Mouse (Mus musculus) embryonic facial prominence, embryonic 13.5 days (tissue): ENCODE measurements around the gene 4930522H14Rik. TPM values are rescaled to one million over a fixed set of nuclear protein-coding genes. Genes with fewer than 3 reads are reported as not detected.

Experiments
- ATAC-seq: fragments of 200-750 bp; cut with Nextera tagmentation; 2 replicates; pipeline ENCODE4 v1.8.0; 2017; ENCODE audit warnings: low read depth; ENCODE audit not compliant: insufficient number of reproducible peaks, insufficient read depth, low FRiP score, low TSS enrichment
- H3K27ac ChIP-seq: fragments of 300-500 bp; sonication (generic); 2 replicates; pipeline ENCODE4 v1.5.1; 2015; ENCODE audit warnings: moderate library complexity, mild to moderate bottlenecking, inconsistent platforms
- H3K27me3 ChIP-seq: fragments of 300-500 bp; sonication (generic); 2 replicates; pipeline ENCODE4 v1.6.1; 2015; ENCODE audit warnings: mild to moderate bottlenecking, inconsistent platforms
- H3K36me3 ChIP-seq: fragments of 300-500 bp; sonication (generic); 2 replicates; pipeline ENCODE4 v1.6.1; 2015; ENCODE audit warnings: mild to moderate bottlenecking, inconsistent platforms
- H3K4me1 ChIP-seq: fragments of 300-500 bp; sonication (generic); 2 replicates; pipeline ENCODE4 v1.6.1; 2015; ENCODE audit warnings: inconsistent platforms
- H3K4me2 ChIP-seq: fragments of 300-500 bp; sonication (generic); 2 replicates; pipeline ENCODE4 v1.6.1; 2015; ENCODE audit warnings: moderate library complexity, mild to moderate bottlenecking, inconsistent platforms
- H3K4me3 ChIP-seq: fragments of 300-500 bp; sonication (generic); 2 replicates; pipeline ENCODE4 v1.5.1; 2015; ENCODE audit warnings: mild to moderate bottlenecking, inconsistent platforms
- H3K9ac ChIP-seq: fragments of 300-500 bp; sonication (generic); 2 replicates; pipeline ENCODE4 v1.6.1; 2015; ENCODE audit warnings: mild to moderate bottlenecking, inconsistent platforms
- H3K9me3 ChIP-seq: fragments of 300-500 bp; sonication (generic); 2 replicates; pipeline ENCODE4 v1.6.1; 2016; ENCODE audit warnings: inconsistent platforms
- WGBS: fragments of 180-500 bp; shearing (Covaris S2); methylation state at CpG from one replicate; pipeline ENCODE4 v1.1.7; 2015; ENCODE audit warnings: mixed read lengths; 5-methylcytosine and 5-hydroxymethylcytosine counted together
- polyA plus RNA-seq: library from polyadenylated mRNA; unstranded; fragments of >200 nt; fragmentation: Nextera tagmentation; extraction: Ambion mirVana; gene quantifications from 2 replicates; pipeline ENCODE4 v1.2.1, GENCODE M21; 2015

The 4930522H14Rik gene
- polyA plus RNA-seq, 1 experiment from 2014 or later = not detected

GRCm38 (mm10) chr4:109530245-109530816 lies 766 bp downstream of the 4930522H14Rik start:
- H3K9me3 ChIP-seq = no peaks in the 10 kb centered on the region
- 51% methylated on average over 15 of the region's 15 CpGs for WGBS
- H3K36me3 ChIP-seq = no peaks in the 10 kb centered on the region
- no peak for ATAC-seq
- no peaks in the 10 kb centered on the region for H3K4me1 ChIP-seq
- H3K4me2 ChIP-seq = no peak overlapping the region
- no peak overlapping the region for H3K9ac ChIP-seq
- H3K27me3 ChIP-seq = no peaks in the 10 kb centered on the region
- H3K4me3 ChIP-seq = no peak overlapping the region
- H3K27ac ChIP-seq = no peak overlapping the region

GRCm38 (mm10) chr4:109504885-109505284 lies 26.2 kb downstream of the 4930522H14Rik start:
- Histone ChIP-seq H3K27ac (no peak overlapping the region), H3K27me3 (no peaks in the 10 kb centered on the region), H3K4me3 (no peak overlapping the region), H3K36me3 (no peaks in the 10 kb centered on the region), H3K4me1 (no peaks in the 10 kb centered on the region), H3K9me3 (no peaks in the 10 kb centered on the region), H3K4me2 (no peak overlapping the region), H3K9ac (no peak overlapping the region)
- no peak for ATAC-seq
- 6% methylated on average over 5 of the region's 5 CpGs for WGBS

- ATAC-seq = no peak
- Histone ChIP-seq H3K4me1 (no peaks in the 10 kb centered on the region), H3K27me3 (no peaks in the 10 kb centered on the region), H3K4me3 (no peak overlapping the region), H3K36me3 (no peaks in the 10 kb centered on the region), H3K4me2 (no peak overlapping the region), H3K27ac (no peak overlapping the region), H3K9me3 (no peaks in the 10 kb centered on the region), H3K9ac (no peak overlapping the region)
- 35% methylated on average over 11 of the region's 11 CpGs for WGBS
These were observed 32.6 kb downstream of the 4930522H14Rik start for GRCm38 (mm10) chr4:109498476-109498875.

GRCm38 (mm10) chr4:109493581-109493980 lies 37.5 kb downstream of the 4930522H14Rik start:
- Histone ChIP-seq H3K4me3 (no peak overlapping the region), H3K27ac (no peak overlapping the region), H3K9ac (no peak overlapping the region), H3K4me1 (no peaks in the 10 kb centered on the region), H3K27me3 (no peaks in the 10 kb centered on the region), H3K4me2 (no peak overlapping the region), H3K9me3 (no peaks in the 10 kb centered on the region), H3K36me3 (no peaks in the 10 kb centered on the region)
- ATAC-seq = no peak

GRCm38 (mm10) chr4:109488812-109489211 lies 42.3 kb downstream of the 4930522H14Rik start:
- 80% methylated on average over 1 of the region's 1 CpGs for WGBS

GRCm38 (mm10) chr4:109484621-109485020 lies 46.5 kb downstream of the 4930522H14Rik start, which contains the start of gene Rnf11:
Gene Rnf11, minus strand, starts transcription at chr4:109484728.
- Histone ChIP-seq H3K4me3 (no peak within 1 kb of the TSS), H3K4me1 (no peaks in the 10 kb centered on the region), H3K36me3 (no peaks in the 10 kb centered on the region), H3K4me2 (no peak within 1 kb of the TSS), H3K27ac (no peak within 1 kb of the TSS), H3K27me3 (no peaks in the 10 kb centered on the region), H3K9me3 (no peaks in the 10 kb centered on the region), H3K9ac (no peak within 1 kb of the TSS)
- no peak for ATAC-seq
- 82% methylated on average over 3 of the region's 3 CpGs for WGBS

More at GRCm38 (mm10) chr4:109488812-109489211, 42.3 kb downstream of the 4930522H14Rik start:
- no peaks in the 10 kb centered on the region for H3K27me3 ChIP-seq
- no peaks in the 10 kb centered on the region for H3K9me3 ChIP-seq
- no peak overlapping the region for H3K4me3 ChIP-seq
- H3K27ac ChIP-seq = no peak overlapping the region
- ATAC-seq = no peak
- no peaks in the 10 kb centered on the region for H3K36me3 ChIP-seq
- no peak overlapping the region for H3K9ac ChIP-seq
- H3K4me1 ChIP-seq = no peaks in the 10 kb centered on the region
- H3K4me2 ChIP-seq = no peak overlapping the region

- 95% methylated on average over 1 of the region's 1 CpGs for WGBS
- Histone ChIP-seq H3K4me2 (no peak overlapping the region), H3K9ac (no peak overlapping the region), H3K36me3 (no peaks in the 10 kb centered on the region), H3K4me1 (no peaks in the 10 kb centered on the region), H3K9me3 (no peaks in the 10 kb centered on the region), H3K27me3 (no peaks in the 10 kb centered on the region), H3K4me3 (no peak overlapping the region), H3K27ac (no peak overlapping the region)
- ATAC-seq = no peak
These were observed 48.4 kb downstream of the 4930522H14Rik start for GRCm38 (mm10) chr4:109482701-109483100.

GRCm38 (mm10) chr4:109481424-109481823 lies 49.7 kb downstream of the 4930522H14Rik start:
- Histone ChIP-seq H3K36me3 (no peaks in the 10 kb centered on the region), H3K27me3 (no peaks in the 10 kb centered on the region), H3K9ac (no peak overlapping the region), H3K9me3 (no peaks in the 10 kb centered on the region), H3K4me3 (no peak overlapping the region), H3K4me2 (no peak overlapping the region), H3K27ac (no peak overlapping the region), H3K4me1 (no peaks in the 10 kb centered on the region)
- ATAC-seq = no peak
- 84% methylated on average over 2 of the region's 2 CpGs for whole genome bisulfite sequencing

GRCm38 (mm10) chr4:109477454-109477853 lies 53.6 kb downstream of the 4930522H14Rik start:
- H3K27me3 ChIP-seq = no peaks in the 10 kb centered on the region
- H3K9me3 ChIP-seq = no peaks in the 10 kb centered on the region
- H3K4me1 ChIP-seq = peaks cover 5% of the 10 kb centered on the region
- H3K4me3 ChIP-seq = no peak overlapping the region
- no peak overlapping the region for H3K27ac ChIP-seq
- H3K4me2 ChIP-seq = no peak overlapping the region
- peaks cover 6% of the 10 kb centered on the region for H3K36me3 ChIP-seq
- WGBS = 90% methylated on average over 3 of the region's 3 CpGs
- H3K9ac ChIP-seq = no peak overlapping the region
- no peak for ATAC-seq

- H3K4me3 ChIP-seq = peak overlapping the region; percentile 93
These were observed 54.5 kb downstream of the 4930522H14Rik start for GRCm38 (mm10) chr4:109476554-109477014.

GRCm38 (mm10) chr4:109475577-109476553 lies 55.2 kb downstream of the 4930522H14Rik start:
- Histone ChIP-seq H3K9ac (peak overlapping the region; percentile 97), H3K27me3 (no peaks in the 10 kb centered on the region), H3K4me3 (peak overlapping the region; percentile 93), H3K4me1 (peaks cover 8% of the 10 kb centered on the region), H3K27ac (peak overlapping the region; percentile 95), H3K36me3 (peaks cover 14% of the 10 kb centered on the region), H3K9me3 (no peaks in the 10 kb centered on the region), H3K4me2 (peak overlapping the region; percentile 78)
- WGBS = under 1% methylated on average over 53 of the region's 68 CpGs
- ATAC-seq = peak; percentile 52; the same call in 1 of the 2 replicates

More at GRCm38 (mm10) chr4:109476554-109477014, 54.5 kb downstream of the 4930522H14Rik start:
- ATAC-seq = peak; percentile 97
- Histone ChIP-seq H3K27ac (peak overlapping the region; percentile 95), H3K9ac (peak overlapping the region; percentile 97), H3K9me3 (no peaks in the 10 kb centered on the region), H3K4me1 (peaks cover 8% of the 10 kb centered on the region), H3K4me2 (peak overlapping the region; percentile 78), H3K36me3 (peaks cover 14% of the 10 kb centered on the region), H3K27me3 (no peaks in the 10 kb centered on the region)
- under 1% methylated on average over 29 of the region's 39 CpGs for WGBS
